9 mouse cellular contexts compared by ENCODE assay signal in the genomic region with DNA sequence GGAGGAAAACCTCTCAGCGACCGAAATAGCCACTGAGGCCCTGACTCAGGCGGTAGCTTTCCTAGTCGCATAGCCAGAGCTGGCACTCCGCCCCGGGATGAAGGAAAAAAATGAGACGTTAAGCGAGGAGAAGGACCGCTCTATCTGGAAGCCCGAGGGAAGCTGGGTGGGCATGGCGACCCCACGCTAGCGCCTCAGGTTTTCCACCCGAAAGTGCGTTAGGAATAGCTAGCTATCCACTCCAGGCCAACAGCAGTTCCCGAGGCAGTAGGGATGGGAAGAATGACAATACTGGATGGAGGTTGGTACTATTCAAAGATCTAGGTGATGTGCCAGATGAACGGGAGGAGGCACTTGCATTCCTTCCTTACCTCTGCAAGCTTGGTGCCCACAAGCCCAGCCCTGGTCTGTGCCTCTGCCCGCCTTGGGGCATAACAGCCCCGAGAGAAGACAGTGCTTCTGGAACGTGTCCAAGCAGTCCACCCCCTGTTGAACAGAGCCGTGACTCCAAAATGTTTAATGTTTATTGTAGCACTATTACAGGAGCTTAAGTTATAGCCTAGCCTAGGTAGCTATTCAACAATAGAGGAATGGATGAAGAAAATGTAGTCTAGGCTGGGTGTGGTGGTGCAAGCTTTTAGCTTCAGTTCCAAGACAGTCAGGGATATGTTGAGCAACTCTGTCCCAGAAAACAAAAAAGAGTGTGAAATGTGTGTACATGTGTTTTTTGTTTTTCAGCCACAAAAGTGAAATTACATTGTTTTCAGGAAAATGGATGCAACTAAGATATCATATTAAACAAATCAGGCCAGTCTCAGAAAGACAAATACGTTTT. TPM values are rescaled to one million over a fixed set of nuclear protein-coding genes. Genes with fewer than 3 reads are reported as not detected.
DNase-seq lines count a peak whose midpoint lies in the region; ATAC-seq and TF ChIP-seq lines count a peak whose summit lies in the region.
"Had no signal": no experiment of that assay in that cellular context is flagged by ENCODE, and none has a peak within 500 bp of the region (broad histone marks: within the 10 kb centered on the region; RNA-seq: fewer than 3 reads in every experiment).

No protein-coding gene starts in this region.

- H3K9ac ChIP-seq in ES-E14 (ENCODE audit: insufficient read depth, low read depth, low read length, poor library complexity, severe bottlenecking) = peak overlapping the region; percentile 79
- H3K9ac ChIP-seq in embryonic facial prominence, embryonic 11.5 days (replicated peaks; ENCODE audit: low read length) = peak overlapping the region; percentile 98
- H3K9ac ChIP-seq in hindbrain, embryonic 16.5 days (ENCODE audit: low read depth, low read length) = peak overlapping the region; percentile 90

- peaks cover 39% of the 10 kb centered on the region for H3K36me3 ChIP-seq in ES-E14 (ENCODE audit: control insufficient read depth, insufficient read depth, low read length, poor library complexity, severe bottlenecking)
- H3K36me3 ChIP-seq in embryonic facial prominence, embryonic 11.5 days (replicated peaks; ENCODE audit: control insufficient read depth, insufficient read depth, low read depth, low read length) = no peaks in the 10 kb centered on the region
- no peaks in the 10 kb centered on the region for H3K36me3 ChIP-seq in hindbrain, embryonic 16.5 days (ENCODE audit: control insufficient read depth, insufficient read depth, low read length)

- DNase-seq in layer of hippocampus, adult 11-12 months (ENCODE audit: low spot score) = peak; percentile 31
- DNase-seq in layer of hippocampus, postnatal 14 days (ENCODE audit: low spot score in 2 of 2) = no peak
- no peak for DNase-seq in ES-E14 (ENCODE audit: low read depth, low spot score)
- DNase-seq in embryonic facial prominence, embryonic 11.5 days (ENCODE audit: low spot score) = no peak
- peak; percentile 32 for DNase-seq in lung, postnatal 10 days
- no peak for DNase-seq in natural killer cell, adult 2 months (ENCODE audit: low spot score in 2 of 2)
- no peak for DNase-seq in B cell, adult 2 months

- H3K27ac ChIP-seq in ES-E14 (ENCODE audit: insufficient read depth, low read depth, low read length, poor library complexity, severe bottlenecking) = no peak overlapping the region
- H3K27ac ChIP-seq in embryonic facial prominence, embryonic 11.5 days (replicated peaks; ENCODE audit: low read depth, low read length) = peak overlapping the region; percentile 95; the same call in 1 of the 2 replicates
- H3K27ac ChIP-seq in hindbrain, embryonic 16.5 days (ENCODE audit: low read depth, low read length) = peak overlapping the region; percentile 99

- 6% methylated on average over 22 of the region's 22 CpGs for WGBS in embryonic facial prominence, embryonic 11.5 days
- WGBS in hindbrain, embryonic 16.5 days = 4% methylated on average over 22 of the region's 22 CpGs

- in situ Hi-C loops in ES-E14 (cut with MboI; ENCODE audit: low sequenced_read_pairs in 2 of 2, unreplicated experiment in 2 of 2) = no loop called here

- ATAC-seq in embryonic facial prominence, embryonic 11.5 days (replicated peaks; ENCODE audit: insufficient number of reproducible peaks, low FRiP score, low TSS enrichment, low read depth) = peak; percentile 31
- ATAC-seq in hindbrain, embryonic 16.5 days = peak; percentile 59

- H3K4me1 ChIP-seq in ES-E14 (ENCODE audit: control insufficient read depth in 2 of 2, insufficient read depth in 2 of 2, low read length in 2 of 2, poor library complexity in 1 of 2) = peaks cover 0 to 7% of the 10 kb centered on the region in 2 experiments; a peak in 1 of 4 replicates
- H3K4me1 ChIP-seq in embryonic facial prominence, embryonic 11.5 days (ENCODE audit: control insufficient read depth, insufficient read depth, low read length) = no peaks in the 10 kb centered on the region
- peaks cover 28% of the 10 kb centered on the region for H3K4me1 ChIP-seq in hindbrain, embryonic 16.5 days (ENCODE audit: control insufficient read depth, insufficient read depth, low read depth, low read length)

- no peaks in the 10 kb centered on the region for H3K9me3 ChIP-seq in ES-E14 (ENCODE audit: control insufficient read depth, insufficient read depth, low read depth, low read length)
- H3K9me3 ChIP-seq in embryonic facial prominence, embryonic 11.5 days (replicated peaks; ENCODE audit: control insufficient read depth, low read length) = no peaks in the 10 kb centered on the region
- H3K9me3 ChIP-seq in hindbrain, embryonic 16.5 days (ENCODE audit: control insufficient read depth, low read length) = no peaks in the 10 kb centered on the region

- peak overlapping the region; percentile 75 for H3K4me2 ChIP-seq in embryonic facial prominence, embryonic 11.5 days (ENCODE audit: low read depth, low read length)
- H3K4me2 ChIP-seq in hindbrain, embryonic 16.5 days (ENCODE audit: low read length) = peak overlapping the region; percentile 87

- peak overlapping the region; percentile 84 to 99 for H3K4me3 ChIP-seq in ES-E14 (ENCODE audit: insufficient read depth in 1 of 2, low read depth in 1 of 2, low read length in 2 of 2, poor library complexity in 1 of 2, severe bottlenecking in 1 of 2)
- peak overlapping the region; percentile 95 for H3K4me3 ChIP-seq in embryonic facial prominence, embryonic 11.5 days (ENCODE audit: low read depth, low read length)
- peak overlapping the region; percentile 83 for H3K4me3 ChIP-seq in hindbrain, embryonic 16.5 days (ENCODE audit: low read length)

- H3K27me3 ChIP-seq in embryonic facial prominence, embryonic 11.5 days (ENCODE audit: control insufficient read depth, insufficient read depth, low read length) = no peaks in the 10 kb centered on the region
- no peaks in the 10 kb centered on the region for H3K27me3 ChIP-seq in hindbrain, embryonic 16.5 days (replicated peaks; ENCODE audit: control insufficient read depth, insufficient read depth, low read length)

TF ChIP-seq in ES-E14, 5 proteins besides CTCF, POLR2A, EP300 and RAD21:
- TF ChIP-seq ZC3H11A (IDR thresholded peaks at IDR 0.05; ENCODE audit: borderline replicate concordance, low read depth, low read length) (no peak), CHD2 (IDR thresholded peaks at IDR 0.05; ENCODE audit: low read depth, low read length) (no peak), MAFK (IDR thresholded peaks at IDR 0.05; ENCODE audit: insufficient read depth, low read depth, low read length) (no peak), HCFC1 (IDR thresholded peaks at IDR 0.05; ENCODE audit: borderline replicate concordance, insufficient read depth, low read length) (no peak), ZNF384 (IDR thresholded peaks at IDR 0.05; ENCODE audit: low read depth, low read length) (no peak)

RNA-seq across cellular contexts. Expression of gene Smarcb1, which starts 0.5 kb away (rescaled TPM):
- 10 to 100 TPM; 80.6 to 84.5 TPM for total RNA-seq in layer of hippocampus, postnatal 14 days (2021)
- total RNA-seq in ES-E14 (2012; rRNA removed) = 75.3 and 84.4 TPM in 2 replicates
- 236 and 250 TPM in 2 replicates for polyA plus RNA-seq in embryonic facial prominence, embryonic 11.5 days (2014; fragmentation: Nextera tagmentation; extraction: Ambion mirVana)
- 252 TPM in 2 replicates for polyA plus RNA-seq in hindbrain, embryonic 16.5 days (2015; fragmentation: Nextera tagmentation; extraction: Ambion mirVana)

RNA-seq across cellular contexts. Expression of gene Chchd10, which starts 11.0 kb away (rescaled TPM):
- 100 to 1,000 TPM; 286 to 309 TPM for total RNA-seq in layer of hippocampus, postnatal 14 days (2021)
- 435 and 871 TPM in 2 replicates for total RNA-seq in ES-E14 (2012; rRNA removed)
- polyA plus RNA-seq in embryonic facial prominence, embryonic 11.5 days (2014; fragmentation: Nextera tagmentation; extraction: Ambion mirVana) = 8.7 and 8.8 TPM in 2 replicates
- 167 and 218 TPM in 2 replicates for polyA plus RNA-seq in hindbrain, embryonic 16.5 days (2015; fragmentation: Nextera tagmentation; extraction: Ambion mirVana)

RNA-seq across cellular contexts. Expression of gene Mmp11, which starts 14.4 kb away (rescaled TPM):
- total RNA-seq in layer of hippocampus, postnatal 14 days (2021) = 1 to 10 TPM; 2.3 to 3.3 TPM
- 52.4 and 137 TPM in 2 replicates for total RNA-seq in ES-E14 (2012; rRNA removed)
- 56.1 and 71.9 TPM in 2 replicates for polyA plus RNA-seq in embryonic facial prominence, embryonic 11.5 days (2014; fragmentation: Nextera tagmentation; extraction: Ambion mirVana)
- 13.6 and 16.6 TPM in 2 replicates for polyA plus RNA-seq in hindbrain, embryonic 16.5 days (2015; fragmentation: Nextera tagmentation; extraction: Ambion mirVana)

RNA-seq across cellular contexts. Expression of gene Gm867, which starts 18.5 kb away (rescaled TPM):
- 1 to 10 TPM in 1 of 2 experiments, under 1 TPM in 1; 0.88 to 1.1 TPM for total RNA-seq in layer of hippocampus, postnatal 14 days (2021)
- 1.1 and 2.9 TPM in 2 replicates for total RNA-seq in ES-E14 (2012; rRNA removed)
- 0.29 and 0.62 TPM in 2 replicates for polyA plus RNA-seq in embryonic facial prominence, embryonic 11.5 days (2014; fragmentation: Nextera tagmentation; extraction: Ambion mirVana)
- polyA plus RNA-seq in hindbrain, embryonic 16.5 days (2015; fragmentation: Nextera tagmentation; extraction: Ambion mirVana) = 0.74 and 1.5 TPM in 2 replicates

RNA-seq across cellular contexts. Expression of gene Vpreb3, which starts 20.9 kb away (rescaled TPM):
- total RNA-seq in layer of hippocampus, postnatal 14 days (2021) = not detected
- 0.98 and 1.5 TPM in 2 replicates for total RNA-seq in ES-E14 (2012; rRNA removed)
- polyA plus RNA-seq in embryonic facial prominence, embryonic 11.5 days (2014; fragmentation: Nextera tagmentation; extraction: Ambion mirVana) = 1.1 TPM in 1 of 2 replicates, not detected in the other
- 0.35 and 0.64 TPM in 2 replicates for polyA plus RNA-seq in hindbrain, embryonic 16.5 days (2015; fragmentation: Nextera tagmentation; extraction: Ambion mirVana)
- total RNA-seq: layer of hippocampus, postnatal 36 days had no signal

Comparison
In these comparisons a context has a peak if more than half of its experiments do, and no peak if none do; other contexts are left out.
1. DNase-seq: peak in layer of hippocampus, adult 11-12 months (single experiment) and lung, postnatal 10 days (single experiment); none in layer of hippocampus, postnatal 14 days (0 of 2), ES-E14 (single experiment), embryonic facial prominence, embryonic 11.5 days (single experiment), natural killer cell, adult 2 months (0 of 2) and B cell, adult 2 months (0 of 2).
2. RNA of gene Mmp11, which starts 14.4 kb away (total RNA-seq): 52.4 to 137 TPM in ES-E14; 2.3 to 3.3 TPM in layer of hippocampus, postnatal 14 days; every median in the first group is over 10 times any median in the second.
3. Peak in every context shown above with its lines, with median percentiles within 50 percentile points of each other: H3K4me3 ChIP-seq and H3K9ac ChIP-seq.